Mouse (Mus musculus) CD4-positive, CD25-positive, alpha-beta regulatory T cell, adult 2 months (primary cell): ENCODE data around the gene Inpp5a.

Source experiments
- DNase-seq: peaks from one replicate; pipeline ENCODE4 v3.0.0-alpha.2; 2012; ENCODE audit warnings: low read depth, low spot score

Gene Inpp5a

GRCm38 (mm10) chr7:139388670-139389212 is at the start of gene Inpp5a:
Gene Inpp5a, plus strand, starts transcription at chr7:139389109.
- peak; percentile 100 for DNase-seq

GRCm38 (mm10) chr7:139339184-139339583 is 49.7 kb upstream of the Inpp5a start:
- no peak for DNase-seq

- no peak for DNase-seq
These were observed 47.8 kb upstream of the Inpp5a start for GRCm38 (mm10) chr7:139341020-139341660.

GRCm38 (mm10) chr7:139342809-139343208 is 46.1 kb upstream of the Inpp5a start:
- DNase-seq: no peak

GRCm38 (mm10) chr7:139347051-139347450 is 41.9 kb upstream of the Inpp5a start:
- DNase-seq: no peak

- no peak for DNase-seq
These were observed 38.3 kb upstream of the Inpp5a start for GRCm38 (mm10) chr7:139350606-139351005.

GRCm38 (mm10) chr7:139354370-139355139 is 34.4 kb upstream of the Inpp5a start:
- DNase-seq: no peak

GRCm38 (mm10) chr7:139357043-139357442 is 31.9 kb upstream of the Inpp5a start:
- DNase-seq: no peak

GRCm38 (mm10) chr7:139359906-139360305 is 29.0 kb upstream of the Inpp5a start:
- DNase-seq: no peak

- no peak for DNase-seq
These were observed 27.9 kb upstream of the Inpp5a start for GRCm38 (mm10) chr7:139360890-139361559.

- DNase-seq: no peak
These were observed 27.1 kb upstream of the Inpp5a start for GRCm38 (mm10) chr7:139361799-139362198.

GRCm38 (mm10) chr7:139362514-139362913 is 26.4 kb upstream of the Inpp5a start:
- no peak for DNase-seq

- DNase-seq: no peak
These were observed 25.5 kb upstream of the Inpp5a start for GRCm38 (mm10) chr7:139363281-139364004.

GRCm38 (mm10) chr7:139364005-139364557 is 24.8 kb upstream of the Inpp5a start:
- DNase-seq: no peak

- DNase-seq: no peak
These were observed 23.7 kb upstream of the Inpp5a start for GRCm38 (mm10) chr7:139364936-139365830.

GRCm38 (mm10) chr7:139366131-139366530 is 22.8 kb upstream of the Inpp5a start:
- DNase-seq: no peak

GRCm38 (mm10) chr7:139366549-139366948 is 22.4 kb upstream of the Inpp5a start:
- no peak for DNase-seq

GRCm38 (mm10) chr7:139368218-139368617 is 20.7 kb upstream of the Inpp5a start:
- no peak for DNase-seq

- no peak for DNase-seq
These were observed 20.1 kb upstream of the Inpp5a start for GRCm38 (mm10) chr7:139368722-139369380.
